ENCODE assay signal across 7 mouse cellular contexts in the genomic region with DNA sequence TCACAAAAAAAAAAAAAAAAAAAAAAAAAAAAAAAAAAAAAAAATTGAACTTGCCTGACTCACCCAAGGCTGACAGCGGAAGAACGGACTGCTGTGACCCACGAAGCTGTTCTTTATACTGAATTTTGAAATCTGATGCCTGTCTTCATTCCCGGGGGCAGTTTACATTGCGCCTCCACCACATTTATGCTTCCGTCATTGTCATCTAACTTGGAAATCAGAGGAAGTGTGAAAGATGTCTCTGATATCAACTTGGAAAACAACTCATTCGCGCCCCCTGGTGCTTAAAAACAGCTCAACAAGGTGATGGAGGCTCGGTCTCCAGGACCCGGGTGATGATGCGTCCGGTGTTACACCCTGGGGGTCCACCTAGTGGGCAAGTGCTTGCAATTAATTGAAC. TPM values are rescaled to one million over a fixed set of nuclear protein-coding genes. Genes with fewer than 3 reads are reported as not detected.
DNase-seq lines count a peak whose midpoint lies in the region; ATAC-seq and TF ChIP-seq lines count a peak whose summit lies in the region.

No protein-coding gene starts in this region.

- peak overlapping the region; percentile 99 for H3K4me2 ChIP-seq in limb, embryonic 14.5 days (replicated peaks; ENCODE audit: low read depth, low read length, severe bottlenecking)
- H3K4me2 ChIP-seq in midbrain, embryonic 16.5 days (ENCODE audit: low read length): peak overlapping the region; percentile 90

- DNase-seq in adrenal gland, postnatal 10 days: peak; percentile 93
- peak; percentile 91 for DNase-seq in embryonic facial prominence, embryonic 10.5 days (ENCODE audit: low spot score)
- peak; percentile 73 to 86 for DNase-seq in heart, adult 9 months (ENCODE audit: low spot score in 2 of 2)
- peak; percentile 93 for DNase-seq in kidney, adult 9 months
- DNase-seq in limb, embryonic 14.5 days (ENCODE audit: low spot score): peak; percentile 85
- DNase-seq in spleen, postnatal 10 days (ENCODE audit: low spot score in 2 of 2): peak; percentile 67 to 87

- no peak for TF ChIP-seq POLR2A in limb, embryonic 14.5 days (IDR thresholded peaks at IDR 0.05; ENCODE audit: borderline replicate concordance, extremely low read depth, insufficient read depth, insufficient read length)

- H3K9me3 ChIP-seq in embryonic facial prominence, embryonic 10.5 days: no peaks in the 10 kb centered on the region
- no peaks in the 10 kb centered on the region for H3K9me3 ChIP-seq in limb, embryonic 14.5 days (ENCODE audit: control insufficient read depth, low read length)
- H3K9me3 ChIP-seq in midbrain, embryonic 16.5 days (replicated peaks; ENCODE audit: control insufficient read depth, low read length, poor library complexity, severe bottlenecking): no peaks in the 10 kb centered on the region

- WGBS in embryonic facial prominence, embryonic 10.5 days: 1% methylated on average over 12 of the region's 12 CpGs
- under 1% methylated on average over 12 of the region's 12 CpGs for WGBS in limb, embryonic 14.5 days
- WGBS in midbrain, embryonic 16.5 days: under 1% methylated on average over 12 of the region's 12 CpGs

- H3K9ac ChIP-seq in limb, embryonic 14.5 days (ENCODE audit: low read depth, low read length, severe bottlenecking): no peak overlapping the region
- H3K9ac ChIP-seq in midbrain, embryonic 16.5 days (ENCODE audit: low read depth, low read length): no peak overlapping the region

- H3K4me3 ChIP-seq in embryonic facial prominence, embryonic 10.5 days: peak overlapping the region; percentile 88
- H3K4me3 ChIP-seq in limb, embryonic 14.5 days (replicated peaks; ENCODE audit: low read length): peak overlapping the region; percentile 16; the same call in 1 of the 2 replicates
- H3K4me3 ChIP-seq in midbrain, embryonic 16.5 days (ENCODE audit: low read depth, low read length): no peak overlapping the region

- ATAC-seq in limb, embryonic 14.5 days (ENCODE audit: low FRiP score, low read depth): no peak
- ATAC-seq in midbrain, embryonic 16.5 days: no peak

- H3K27me3 ChIP-seq in embryonic facial prominence, embryonic 10.5 days (replicated peaks; ENCODE audit: low read depth, poor library complexity, severe bottlenecking): peaks cover 22% of the 10 kb centered on the region
- H3K27me3 ChIP-seq in limb, embryonic 14.5 days (ENCODE audit: control insufficient read depth, insufficient read depth, low read length): peaks cover 7% of the 10 kb centered on the region; the same call in 1 of the 2 replicates
- H3K27me3 ChIP-seq in midbrain, embryonic 16.5 days (ENCODE audit: control insufficient read depth, insufficient read depth, low read depth, low read length): no peaks in the 10 kb centered on the region

- H3K27ac ChIP-seq in embryonic facial prominence, embryonic 10.5 days (replicated peaks): no peak overlapping the region
- H3K27ac ChIP-seq in limb, embryonic 14.5 days (replicated peaks; ENCODE audit: low read depth, low read length): no peak overlapping the region
- no peak overlapping the region for H3K27ac ChIP-seq in midbrain, embryonic 16.5 days (ENCODE audit: low read length)

- peaks cover 29% of the 10 kb centered on the region for H3K4me1 ChIP-seq in embryonic facial prominence, embryonic 10.5 days
- peaks cover 15% of the 10 kb centered on the region; the same call in 1 of the 2 replicates for H3K4me1 ChIP-seq in limb, embryonic 14.5 days (ENCODE audit: control insufficient read depth, insufficient read depth, low read length)
- peaks cover 13% of the 10 kb centered on the region for H3K4me1 ChIP-seq in midbrain, embryonic 16.5 days (ENCODE audit: control insufficient read depth, insufficient read depth, low read length)

- H3K36me3 ChIP-seq in embryonic facial prominence, embryonic 10.5 days (replicated peaks): no peaks in the 10 kb centered on the region
- no peaks in the 10 kb centered on the region for H3K36me3 ChIP-seq in limb, embryonic 14.5 days (ENCODE audit: control insufficient read depth, insufficient read depth, low read length)
- no peaks in the 10 kb centered on the region for H3K36me3 ChIP-seq in midbrain, embryonic 16.5 days (ENCODE audit: control insufficient read depth, insufficient read depth, low read length)

RNA-seq across cellular contexts. Expression of a gene that starts 1.8 kb away (rescaled TPM):
- total RNA-seq in adrenal gland, postnatal 10 days (2021): 10 to 100 TPM; 23.0 to 83.7 TPM
- 22.8 and 24.5 TPM in 2 replicates for polyA plus RNA-seq in embryonic facial prominence, embryonic 10.5 days (2016; fragmentation: Nextera tagmentation; extraction: Ambion mirVana)
- 8.2 and 9.2 TPM in 2 replicates for polyA plus RNA-seq in limb, embryonic 14.5 days (2012; rRNA removed)
- 26.8 and 29.5 TPM in 2 replicates for polyA plus RNA-seq in limb, embryonic 14.5 days (2014; fragmentation: Nextera tagmentation; extraction: Ambion mirVana)
- polyA plus RNA-seq in midbrain, embryonic 16.5 days (2015; fragmentation: Nextera tagmentation; extraction: Ambion mirVana): 46.5 and 47.0 TPM in 2 replicates

RNA-seq across cellular contexts. Expression of a gene that starts 53.2 kb away (rescaled TPM):
- 100 to 1,000 TPM; 113 to 127 TPM for total RNA-seq in adrenal gland, postnatal 10 days (2021)
- polyA plus RNA-seq in embryonic facial prominence, embryonic 10.5 days (2016; fragmentation: Nextera tagmentation; extraction: Ambion mirVana): 30.7 and 32.9 TPM in 2 replicates
- polyA plus RNA-seq in limb, embryonic 14.5 days (2012; rRNA removed): 34.0 and 38.9 TPM in 2 replicates
- 33.5 and 33.8 TPM in 2 replicates for polyA plus RNA-seq in limb, embryonic 14.5 days (2014; fragmentation: Nextera tagmentation; extraction: Ambion mirVana)
- polyA plus RNA-seq in midbrain, embryonic 16.5 days (2015; fragmentation: Nextera tagmentation; extraction: Ambion mirVana): 59.6 and 60.2 TPM in 2 replicates
